Mouse (Mus musculus): ENCODE data around the gene Cav2. TPM values are rescaled to one million over a fixed set of nuclear protein-coding genes. Genes with fewer than 3 reads are reported as not detected.
A peak's percentile ranks its signal among the peaks of the same experiment; 100 is the strongest.

Cav2 gene
- polyA plus RNA-seq, 2 experiments, result 7.6 to 18.6 TPM

DNA sequence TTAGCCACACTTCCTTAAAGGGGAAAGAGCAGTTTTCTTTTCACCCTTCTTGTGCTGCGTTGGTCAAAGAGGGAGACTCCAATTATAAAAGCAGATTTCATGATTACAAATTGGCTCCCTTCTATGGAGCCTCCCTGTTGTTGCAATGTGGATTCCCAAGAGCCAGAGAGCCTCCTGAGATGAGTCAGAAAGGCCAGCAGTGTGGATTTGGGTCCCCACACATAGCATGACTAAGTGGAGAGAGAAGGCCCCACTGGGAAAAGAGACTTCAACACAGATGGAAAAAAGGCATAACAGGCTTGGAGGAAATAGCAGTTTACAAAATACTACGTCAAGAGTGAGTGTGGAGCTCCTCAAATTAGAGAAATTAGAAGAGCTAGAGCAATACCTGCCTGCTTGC lies 28.3 kb downstream of the Cav2 start:
- TF ChIP-seq POLR2A (IDR thresholded peaks at IDR 0.05; ENCODE audit: borderline replicate concordance, extremely low read depth, insufficient read depth, insufficient read length), result no peak
- Histone ChIP-seq H3K9ac (ENCODE audit: low read depth, low read length, severe bottlenecking) (no peak overlapping the region), H3K36me3 (ENCODE audit: control insufficient read depth, insufficient read depth, low read length) (no peaks in the 10 kb centered on the region), H3K4me2 (replicated peaks; ENCODE audit: low read depth, low read length, severe bottlenecking) (no peak overlapping the region), H3K27ac (replicated peaks; ENCODE audit: low read depth, low read length) (no peak overlapping the region), H3K4me1 (ENCODE audit: control insufficient read depth, insufficient read depth, low read length) (peaks cover 6% of the 10 kb centered on the region), H3K9me3 (ENCODE audit: control insufficient read depth, low read length) (no peaks in the 10 kb centered on the region), H3K27me3 (ENCODE audit: control insufficient read depth, insufficient read depth, low read length) (peaks cover 10% of the 10 kb centered on the region; the same call in 1 of the 2 replicates), H3K4me3 (replicated peaks; ENCODE audit: low read length) (no peak overlapping the region)
- no peak for DNase-seq (ENCODE audit: low spot score)
- 66% methylated on average over 2 of the region's 2 CpGs for WGBS
- no peak for ATAC-seq (ENCODE audit: low FRiP score, low read depth)

DNA sequence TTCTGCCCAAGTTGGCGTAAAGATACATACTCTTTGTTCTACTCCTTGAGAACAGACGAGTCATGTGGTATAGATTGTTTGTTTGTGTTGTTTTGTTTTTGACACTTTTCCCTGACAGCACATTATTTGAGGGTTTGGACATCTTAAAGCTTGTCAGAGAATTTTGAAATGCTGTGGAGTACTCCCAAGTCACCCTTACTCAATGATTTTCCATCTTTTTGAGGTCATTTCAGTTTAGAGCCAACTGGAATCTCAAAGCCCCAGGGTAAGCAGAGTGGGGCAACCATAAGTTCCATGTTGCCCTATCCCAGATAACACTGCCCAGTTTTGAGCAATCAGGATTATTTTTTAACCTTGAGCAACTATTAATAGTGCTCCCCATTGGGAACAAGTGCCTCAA lies 33.3 kb downstream of the Cav2 start:
- no peak for DNase-seq (ENCODE audit: low spot score)

DNA sequence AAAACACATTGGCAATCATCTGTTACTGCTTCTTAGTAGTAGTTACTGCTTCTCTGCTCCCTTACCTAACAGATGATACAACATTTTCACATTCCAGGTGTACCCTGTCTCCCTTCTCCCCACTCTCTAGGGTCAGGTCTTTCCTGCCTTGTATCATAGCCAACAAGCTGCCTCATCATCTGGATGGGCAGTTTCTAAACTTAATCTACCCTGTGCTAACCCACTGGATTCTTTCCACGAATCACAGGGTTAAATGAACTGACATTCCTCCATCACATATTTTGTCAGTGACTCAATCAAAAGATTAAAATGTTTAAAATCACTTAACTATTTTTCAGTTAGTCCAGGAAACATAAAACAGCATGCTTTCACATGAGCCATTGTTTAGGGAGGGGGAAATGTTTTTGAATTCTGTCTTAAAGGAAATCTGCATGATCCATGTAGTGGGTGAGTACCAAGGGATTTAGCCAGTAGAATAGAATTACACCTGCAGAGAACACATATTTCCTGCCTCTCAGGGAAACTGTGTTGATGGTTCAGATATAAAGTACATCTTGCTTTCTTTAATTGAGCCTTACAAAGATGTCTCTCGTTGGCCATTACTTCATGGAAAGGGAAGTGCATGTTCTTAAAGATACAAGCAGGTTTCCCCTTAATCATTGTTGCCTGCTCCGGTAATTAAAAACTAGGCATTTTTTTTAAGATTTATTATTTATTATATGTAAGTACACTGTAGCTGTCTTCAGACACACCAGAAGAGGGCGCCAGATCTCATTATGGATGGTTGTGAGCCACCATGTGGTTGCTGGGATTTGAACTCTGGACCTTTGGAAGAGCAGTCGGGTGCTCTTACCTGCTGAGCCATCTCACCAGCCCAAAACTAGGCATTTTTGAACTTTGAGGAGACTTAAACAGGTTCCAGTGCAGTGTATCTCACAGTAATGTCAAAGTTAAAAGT lies 34.0 kb downstream of the Cav2 start:
- WGBS, result 71% methylated on average over 5 of the region's 5 CpGs
- ATAC-seq (ENCODE audit: low FRiP score, low read depth) (no peak), DNase-seq (ENCODE audit: low spot score) (no peak)
- Histone ChIP-seq H3K4me1 (ENCODE audit: control insufficient read depth, insufficient read depth, low read length) (0 out of 2 replicates have a peak, but pooled peaks cover 13% of the 10 kb centered on the region), H3K27me3 (ENCODE audit: control insufficient read depth, insufficient read depth, low read length) (no peaks in the 10 kb centered on the region), H3K9me3 (ENCODE audit: control insufficient read depth, low read length) (no peaks in the 10 kb centered on the region), H3K4me3 (replicated peaks; ENCODE audit: low read length) (no peak overlapping the region), H3K36me3 (ENCODE audit: control insufficient read depth, insufficient read depth, low read length) (no peaks in the 10 kb centered on the region), H3K27ac (replicated peaks; ENCODE audit: low read depth, low read length) (no peak overlapping the region), H3K4me2 (replicated peaks; ENCODE audit: low read depth, low read length, severe bottlenecking) (no peak overlapping the region), H3K9ac (ENCODE audit: low read depth, low read length, severe bottlenecking) (no peak overlapping the region)
- TF ChIP-seq POLR2A (IDR thresholded peaks at IDR 0.05; ENCODE audit: borderline replicate concordance, extremely low read depth, insufficient read depth, insufficient read length), result no peak

More for the DNA sequence above, 33.3 kb downstream of the Cav2 start:
- H3K9ac ChIP-seq (ENCODE audit: low read depth, low read length, severe bottlenecking), result no peak overlapping the region
- H3K4me2 ChIP-seq (replicated peaks; ENCODE audit: low read depth, low read length, severe bottlenecking), result no peak overlapping the region
- no peaks in the 10 kb centered on the region for H3K27me3 ChIP-seq (ENCODE audit: control insufficient read depth, insufficient read depth, low read length)
- no peak for TF ChIP-seq POLR2A (IDR thresholded peaks at IDR 0.05; ENCODE audit: borderline replicate concordance, extremely low read depth, insufficient read depth, insufficient read length)
- 91% methylated on average over 2 of the region's 2 CpGs for WGBS
- no peak overlapping the region for H3K27ac ChIP-seq (replicated peaks; ENCODE audit: low read depth, low read length)
- 0 out of 2 replicates have a peak, but pooled peaks cover 13% of the 10 kb centered on the region for H3K4me1 ChIP-seq (ENCODE audit: control insufficient read depth, insufficient read depth, low read length)
- H3K4me3 ChIP-seq (replicated peaks; ENCODE audit: low read length), result no peak overlapping the region
- no peaks in the 10 kb centered on the region for H3K36me3 ChIP-seq (ENCODE audit: control insufficient read depth, insufficient read depth, low read length)
- no peaks in the 10 kb centered on the region for H3K9me3 ChIP-seq (ENCODE audit: control insufficient read depth, low read length)
- ATAC-seq (ENCODE audit: low FRiP score, low read depth), result no peak

DNA sequence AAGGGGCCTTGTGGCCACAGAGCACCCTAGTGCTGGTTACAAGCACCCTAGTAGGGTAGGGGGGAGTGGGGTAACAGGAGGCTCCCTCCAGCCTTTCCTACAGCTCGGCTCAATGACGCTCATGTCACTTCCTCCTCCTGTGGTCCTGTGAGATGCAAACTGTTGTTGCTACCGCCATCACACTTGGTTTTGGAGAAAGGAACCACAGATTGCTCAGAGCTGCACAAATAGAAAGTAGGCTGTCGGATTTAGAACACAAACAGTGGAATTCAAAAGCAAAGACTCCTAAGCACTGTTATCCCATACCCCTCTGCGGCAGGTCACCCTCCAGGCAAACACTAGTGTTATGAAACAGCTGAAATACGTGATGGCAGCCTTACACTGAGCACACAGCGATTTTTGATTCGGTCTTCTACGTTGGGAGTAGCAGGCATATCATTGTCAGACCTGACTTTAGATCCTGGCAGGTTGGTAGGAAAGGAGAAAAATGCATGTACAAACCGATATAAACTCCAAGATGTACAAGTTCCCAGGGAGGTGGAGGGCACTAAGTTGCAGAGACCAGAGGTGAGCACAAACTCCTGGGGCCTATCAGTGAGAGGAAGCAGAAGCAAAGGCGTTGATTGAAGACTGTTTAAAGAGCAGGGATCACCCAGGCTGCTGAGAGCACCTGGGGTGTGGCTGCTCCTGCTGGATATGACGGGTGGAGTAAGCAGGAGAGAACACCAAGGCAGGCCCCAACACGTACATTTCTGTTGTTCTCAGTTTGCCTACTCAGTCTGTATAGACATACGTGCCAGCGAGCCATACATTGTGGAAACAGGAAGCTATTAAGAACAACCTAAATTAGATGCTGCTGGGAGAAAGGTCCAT lies 35.5 kb downstream of the Cav2 start:
- Histone ChIP-seq H3K36me3 (ENCODE audit: control insufficient read depth, insufficient read depth, low read length) (no peaks in the 10 kb centered on the region), H3K27me3 (ENCODE audit: control insufficient read depth, insufficient read depth, low read length) (no peaks in the 10 kb centered on the region), H3K9me3 (ENCODE audit: control insufficient read depth, low read length) (no peaks in the 10 kb centered on the region), H3K4me2 (replicated peaks; ENCODE audit: low read depth, low read length, severe bottlenecking) (no peak overlapping the region), H3K27ac (replicated peaks; ENCODE audit: low read depth, low read length) (0 out of 2 replicates have a peak overlapping the region, but pooled peaks have one; percentile 8), H3K4me1 (ENCODE audit: control insufficient read depth, insufficient read depth, low read length) (0 out of 2 replicates have a peak, but pooled peaks cover 13% of the 10 kb centered on the region), H3K9ac (ENCODE audit: low read depth, low read length, severe bottlenecking) (no peak overlapping the region), H3K4me3 (replicated peaks; ENCODE audit: low read length) (no peak overlapping the region)
- peak; percentile 65 for DNase-seq (ENCODE audit: low spot score)
- no peak for TF ChIP-seq POLR2A (IDR thresholded peaks at IDR 0.05; ENCODE audit: borderline replicate concordance, extremely low read depth, insufficient read depth, insufficient read length)
- ATAC-seq (ENCODE audit: low FRiP score, low read depth), result no peak
- 61% methylated on average over 15 of the region's 15 CpGs for WGBS

DNA sequence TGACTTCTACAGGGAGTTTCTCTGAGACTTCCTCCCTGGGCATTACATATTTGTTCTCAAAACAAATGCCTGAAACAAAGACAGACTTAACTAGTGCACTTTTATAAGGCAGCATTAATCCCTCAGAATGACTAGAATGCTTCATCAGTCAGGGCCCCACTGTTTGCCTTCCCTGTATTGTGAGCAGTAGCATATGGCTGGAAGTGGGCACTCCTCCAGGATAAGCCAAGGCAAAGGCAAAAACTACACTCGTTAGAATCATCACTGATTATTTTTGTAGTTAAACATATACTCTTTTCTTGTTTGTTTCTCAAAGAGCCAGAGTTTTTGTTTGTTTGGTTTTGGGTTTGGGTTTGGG lies 36.2 kb downstream of the Cav2 start:
- H3K9me3 ChIP-seq (ENCODE audit: control insufficient read depth, low read length), result no peaks in the 10 kb centered on the region
- WGBS, result 49% methylated on average over 1 of the region's 1 CpGs
- no peak overlapping the region for H3K27ac ChIP-seq (replicated peaks; ENCODE audit: low read depth, low read length)
- TF ChIP-seq POLR2A (IDR thresholded peaks at IDR 0.05; ENCODE audit: borderline replicate concordance, extremely low read depth, insufficient read depth, insufficient read length), result no peak
- no peak for DNase-seq (ENCODE audit: low spot score)
- ATAC-seq (ENCODE audit: low FRiP score, low read depth), result no peak
- no peaks in the 10 kb centered on the region for H3K27me3 ChIP-seq (ENCODE audit: control insufficient read depth, insufficient read depth, low read length)
- no peak overlapping the region for H3K4me3 ChIP-seq (replicated peaks; ENCODE audit: low read length)
- no peaks in the 10 kb centered on the region for H3K36me3 ChIP-seq (ENCODE audit: control insufficient read depth, insufficient read depth, low read length)
- 0 out of 2 replicates have a peak, but pooled peaks cover 13% of the 10 kb centered on the region for H3K4me1 ChIP-seq (ENCODE audit: control insufficient read depth, insufficient read depth, low read length)
- no peak overlapping the region for H3K9ac ChIP-seq (ENCODE audit: low read depth, low read length, severe bottlenecking)
- no peak overlapping the region for H3K4me2 ChIP-seq (replicated peaks; ENCODE audit: low read depth, low read length, severe bottlenecking)

All from limb, embryonic 14.5 days (tissue).